Mouse (Mus musculus): ENCODE data around the gene Pdxk.

DNA sequence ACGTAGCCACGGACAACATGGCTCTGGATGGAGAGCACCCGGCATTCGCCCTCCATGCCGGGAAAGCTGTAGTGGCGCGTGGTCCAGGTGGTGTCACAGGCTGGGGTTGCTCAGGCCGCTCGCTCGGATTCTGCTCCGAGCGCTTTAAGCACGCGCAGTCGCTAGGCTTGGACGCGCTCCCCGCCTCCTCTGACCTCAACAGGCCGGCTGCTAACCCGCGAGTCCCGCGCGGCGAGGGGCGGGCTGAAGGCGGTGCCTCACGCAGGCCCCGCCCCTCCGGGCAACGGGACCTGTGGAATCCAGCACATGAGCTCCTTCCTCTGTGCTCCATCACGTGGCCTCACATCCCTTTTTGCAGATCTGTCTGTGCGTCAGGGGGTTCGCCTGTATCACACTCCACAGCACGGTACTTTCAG is at the start of gene Pdxk:
- TF ChIP-seq CTCF (IDR thresholded peaks at IDR 0.05; ENCODE audit: low read depth) (no peak), EP300 (optimal IDR thresholded peaks at IDR 0.05) (no peak)
